Mouse (Mus musculus) thymus, postnatal 4 days (tissue): ENCODE measurements around the gene Zyx.

ENCODE experiments used
- DNase-seq: peaks from one replicate; pipeline ENCODE4 v3.0.0; 2021

The Zyx gene

DNA sequence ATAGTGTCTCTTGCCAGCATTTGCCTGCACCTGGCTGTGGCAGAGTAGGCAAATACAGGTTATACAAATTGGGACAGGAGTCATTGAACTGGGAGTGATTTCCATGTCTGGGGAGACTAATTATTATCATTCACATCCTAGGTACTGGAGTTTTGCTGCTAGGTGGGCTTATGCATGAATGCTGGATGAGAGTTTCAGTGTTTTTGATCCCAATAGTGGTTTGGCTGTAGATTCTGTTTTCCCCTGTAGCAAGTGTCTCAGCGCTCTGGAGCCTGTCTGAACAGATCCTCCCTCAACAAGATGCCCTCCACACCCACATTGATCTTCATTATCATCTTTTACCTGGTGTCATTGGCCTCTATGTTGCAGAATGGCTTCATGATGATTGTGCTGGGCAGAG is 50.5 kb downstream of the Zyx start, which contains the start of gene Tas2r143:
Gene Tas2r143 (plus strand): TSS at position 301 of the 400 bp plus-strand sequence.
- no peak for DNase-seq

DNA sequence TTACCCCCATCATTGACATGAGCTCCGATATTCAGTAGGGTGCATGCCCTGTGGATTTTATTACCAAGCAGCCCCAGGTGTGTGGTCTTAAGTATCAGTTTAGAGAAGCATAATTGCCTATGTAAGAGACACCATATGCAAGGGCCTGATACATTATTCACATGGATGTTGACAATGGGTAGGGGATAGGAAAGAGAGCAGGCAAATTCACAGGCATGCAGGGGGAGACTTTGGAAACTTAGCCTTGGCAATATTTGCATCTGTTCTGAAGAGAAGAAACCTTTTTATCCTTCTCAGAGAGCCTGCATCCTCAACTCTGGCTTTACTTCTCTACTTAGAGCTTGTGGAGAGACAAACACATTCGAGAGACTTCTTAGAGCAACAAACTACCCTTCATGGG is 55.7 kb downstream of the Zyx start, which contains the start of gene Tas2r135:
Gene Tas2r135 (plus strand): TSS at position 301 of the 400 bp plus-strand sequence.
- no peak for DNase-seq
